Mouse (Mus musculus): ENCODE data around the gene Pcnx. TPM values are rescaled to one million over a fixed set of nuclear protein-coding genes. Genes with fewer than 3 reads are reported as not detected.

Pcnx gene
- total RNA-seq, 2 experiments from 2014 or later: 13.9 to 24.4 TPM

DNA sequence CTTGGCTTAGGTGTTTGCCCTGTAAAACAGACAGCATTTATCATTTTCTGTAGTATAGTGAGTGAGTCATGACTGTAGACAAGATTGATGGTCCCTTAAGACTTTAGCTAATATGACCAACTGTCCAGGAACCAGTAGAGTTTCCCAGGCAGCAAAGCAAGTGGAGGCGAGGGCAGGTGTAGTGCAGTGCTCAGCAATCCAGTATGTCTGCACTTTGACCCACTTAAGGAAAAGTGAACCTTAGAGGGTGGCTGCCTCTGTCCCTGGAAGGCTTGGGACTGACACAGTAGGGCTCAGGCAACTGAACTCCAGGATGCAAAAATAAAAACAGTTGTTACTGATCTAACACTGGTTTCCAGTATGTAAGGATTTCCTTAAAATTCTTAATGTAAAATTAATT, 32.1 kb downstream of the Pcnx start:
- ATAC-seq (replicated peaks; ENCODE audit: poor library complexity, severe bottlenecking): no peak

DNA sequence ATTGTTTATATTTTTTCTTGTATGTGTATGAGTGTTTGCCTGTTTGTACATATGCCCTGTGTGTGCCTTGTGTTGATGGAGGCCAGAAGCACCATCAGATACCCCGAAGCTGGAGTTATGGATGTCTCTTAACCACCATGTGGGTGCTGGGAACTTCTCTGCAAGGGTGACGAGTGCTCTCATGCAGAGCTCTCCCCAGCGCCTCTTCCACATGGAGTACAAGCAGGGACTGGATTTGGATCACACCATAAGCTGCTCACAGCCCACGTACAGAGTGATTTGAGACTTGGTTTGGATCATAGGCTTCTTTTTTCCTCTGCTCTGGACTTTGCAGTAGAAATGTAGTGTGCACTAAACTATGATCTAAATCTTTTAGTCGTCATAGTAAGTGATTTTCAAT, 34.5 kb downstream of the Pcnx start:
- ATAC-seq (replicated peaks; ENCODE audit: poor library complexity, severe bottlenecking): no peak

DNA sequence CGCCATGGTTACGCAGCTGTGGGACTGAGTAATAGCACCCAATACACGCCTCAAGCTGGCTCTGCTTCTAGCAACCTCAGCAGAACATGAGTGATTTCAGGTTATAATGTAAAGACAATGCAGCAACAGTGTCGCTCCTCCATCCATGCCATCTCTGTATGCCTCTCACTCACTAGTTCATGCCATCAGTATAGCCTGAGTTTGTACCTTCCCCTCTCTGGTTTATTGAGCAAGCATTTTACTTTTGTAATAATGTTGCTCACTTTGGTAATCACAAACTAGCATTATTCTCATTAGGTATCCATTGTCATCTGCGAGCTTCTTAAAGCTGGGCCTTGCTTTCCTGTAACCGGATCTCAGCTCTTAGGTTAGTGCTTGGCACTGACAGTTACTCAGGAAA, 36.2 kb downstream of the Pcnx start:
- peak; percentile 52 for ATAC-seq (replicated peaks; ENCODE audit: poor library complexity, severe bottlenecking)

DNA sequence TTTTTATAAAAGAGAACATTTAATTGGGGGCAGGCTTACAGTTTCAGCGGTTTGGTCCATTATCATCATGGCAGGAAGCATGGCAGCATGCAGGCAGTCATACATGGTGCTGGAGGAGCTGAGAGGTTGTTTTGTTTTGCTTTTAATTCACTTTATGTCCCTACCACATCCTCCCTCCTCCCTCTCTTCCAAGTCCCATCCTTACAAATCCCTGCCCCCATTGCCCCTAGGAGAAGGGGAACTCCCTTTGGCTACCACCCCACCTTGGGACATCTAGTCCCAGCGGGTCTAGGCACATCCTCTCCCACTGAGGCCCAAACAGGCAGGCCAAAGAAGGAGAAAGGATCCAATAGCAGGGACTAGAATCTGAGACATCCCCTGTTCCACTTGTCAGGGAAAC, 44.6 kb downstream of the Pcnx start:
- no peak for ATAC-seq (replicated peaks; ENCODE audit: poor library complexity, severe bottlenecking)

DNA sequence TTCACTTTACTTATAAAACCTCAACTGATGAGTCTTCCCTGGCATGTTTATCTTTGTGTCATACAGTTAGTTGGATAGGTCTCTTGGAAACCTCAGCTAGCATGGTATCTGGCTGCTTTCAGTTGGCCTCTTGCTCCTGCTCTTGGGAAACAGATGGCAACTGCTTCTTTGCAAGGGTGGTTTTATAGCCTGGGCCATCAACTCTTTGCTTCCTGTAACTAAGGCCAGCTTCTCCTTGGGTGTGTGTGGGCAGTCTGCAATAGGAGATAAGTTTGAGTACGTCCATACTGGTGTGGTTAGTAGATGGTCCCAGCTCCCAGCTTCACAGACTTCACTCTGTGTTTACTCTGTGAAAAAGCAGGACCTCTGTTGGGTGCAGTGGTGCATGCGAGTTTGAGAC, 46.0 kb downstream of the Pcnx start:
- peak; percentile 50 for ATAC-seq (replicated peaks; ENCODE audit: poor library complexity, severe bottlenecking)

DNA sequence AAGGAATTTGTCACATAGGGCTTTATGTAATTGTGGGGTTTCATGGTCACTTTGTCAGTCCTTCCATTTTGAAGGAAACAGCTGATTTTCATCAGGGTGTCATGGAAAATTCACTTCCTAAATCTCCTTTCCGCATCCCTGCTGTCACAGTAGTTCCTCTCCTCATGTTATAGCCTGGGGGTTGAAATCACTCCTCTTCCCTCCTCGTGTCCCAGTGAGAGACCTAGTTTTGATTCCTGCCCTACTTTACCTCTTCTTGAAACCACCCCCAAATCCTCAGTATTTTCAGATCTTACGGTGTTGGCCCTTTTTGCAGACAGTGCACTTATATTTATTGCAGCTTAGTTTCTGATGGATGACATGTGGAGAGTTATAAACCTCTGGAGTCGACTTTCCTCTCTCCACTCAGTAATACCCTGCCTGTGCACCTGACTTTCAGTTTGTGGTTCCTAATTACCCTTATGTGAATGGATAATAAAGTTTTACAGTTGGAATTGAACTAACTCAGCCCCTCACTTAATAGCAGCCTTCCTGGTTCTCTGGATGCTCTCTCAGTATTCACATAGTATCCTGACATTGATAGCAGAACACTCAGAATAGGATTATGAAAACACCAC, 48.0 kb downstream of the Pcnx start:
- ATAC-seq (replicated peaks; ENCODE audit: poor library complexity, severe bottlenecking): peak; percentile 26; the same call in 1 of the 2 replicates

DNA sequence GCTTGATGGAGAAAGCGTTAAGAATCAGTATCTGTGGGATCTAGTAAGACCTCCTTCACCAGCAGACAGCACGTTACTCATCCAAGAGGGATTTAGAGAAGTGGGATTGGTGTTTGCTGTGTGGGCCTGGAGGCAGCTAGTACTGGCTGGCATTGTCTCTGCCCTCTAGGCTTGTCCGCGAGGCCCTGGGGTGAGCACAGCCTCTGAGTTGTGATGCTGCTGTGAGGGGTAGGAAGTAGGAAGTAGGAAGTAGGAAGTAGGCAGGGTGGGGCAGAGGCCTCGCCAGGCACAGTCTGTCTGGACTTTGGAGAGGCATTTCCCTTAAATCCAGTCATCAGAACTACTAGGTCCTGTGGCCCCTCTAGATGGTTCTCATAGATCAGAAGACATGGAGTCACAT, 50.6 kb downstream of the Pcnx start:
- ATAC-seq (replicated peaks; ENCODE audit: poor library complexity, severe bottlenecking): peak; percentile 68

DNA sequence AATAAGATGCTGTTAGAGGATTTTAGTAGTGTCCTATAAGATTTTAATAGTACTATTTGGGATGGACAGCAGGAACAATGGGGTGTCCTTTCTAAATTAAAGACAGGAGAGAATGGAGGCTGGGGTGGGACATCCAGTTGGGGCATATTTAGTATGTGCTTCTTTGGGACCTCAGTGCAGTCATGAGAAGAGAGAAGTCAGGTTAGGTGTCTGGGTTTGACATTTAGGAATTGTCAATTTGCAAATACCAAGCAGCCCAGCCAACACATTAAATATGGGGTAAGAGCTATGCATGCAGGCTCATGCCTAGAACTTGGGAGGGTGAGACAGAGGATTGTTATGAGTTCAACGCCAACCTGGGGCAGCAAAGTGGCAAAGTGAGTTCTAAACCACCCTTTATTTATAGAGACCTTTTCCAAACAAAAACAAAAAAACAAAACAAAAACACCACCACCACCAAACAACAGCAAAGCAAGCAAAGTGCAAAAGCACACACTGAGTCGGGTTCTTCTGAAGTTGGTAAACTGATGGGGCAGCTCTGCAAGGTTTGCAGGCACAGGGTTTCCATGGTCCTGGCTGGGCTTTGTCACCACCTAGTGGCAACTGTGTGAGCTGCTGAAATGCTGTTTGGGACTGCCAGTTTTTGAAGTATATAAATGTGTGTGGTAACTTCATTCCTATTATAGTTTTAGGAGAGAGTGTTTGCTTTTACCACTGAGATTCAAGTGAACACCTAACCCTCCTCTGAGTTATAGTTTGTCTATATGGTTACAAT, 55.5 kb downstream of the Pcnx start:
- peak; percentile 92 for ATAC-seq (replicated peaks; ENCODE audit: poor library complexity, severe bottlenecking)

DNA sequence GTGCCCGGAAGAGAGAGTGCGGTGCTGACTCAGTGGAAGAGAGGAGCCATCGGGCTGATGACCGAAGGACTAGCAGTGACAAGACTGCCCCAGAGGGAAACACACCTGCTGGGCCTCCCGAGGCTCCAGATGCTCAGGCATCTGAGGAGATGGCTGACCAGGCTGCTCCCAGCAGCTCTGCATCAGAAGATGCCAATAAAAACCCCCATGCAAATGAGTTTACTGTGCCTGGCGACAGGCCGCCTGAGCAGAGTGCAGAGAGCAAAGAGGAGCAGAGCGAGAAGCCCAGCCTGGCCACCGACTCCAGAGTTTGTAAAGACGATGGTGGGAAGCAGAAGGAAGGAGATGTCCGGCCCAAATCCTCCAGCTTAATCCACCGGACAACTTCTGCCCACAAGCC, 58.5 kb downstream of the Pcnx start:
- ATAC-seq (replicated peaks; ENCODE audit: poor library complexity, severe bottlenecking): no peak

DNA sequence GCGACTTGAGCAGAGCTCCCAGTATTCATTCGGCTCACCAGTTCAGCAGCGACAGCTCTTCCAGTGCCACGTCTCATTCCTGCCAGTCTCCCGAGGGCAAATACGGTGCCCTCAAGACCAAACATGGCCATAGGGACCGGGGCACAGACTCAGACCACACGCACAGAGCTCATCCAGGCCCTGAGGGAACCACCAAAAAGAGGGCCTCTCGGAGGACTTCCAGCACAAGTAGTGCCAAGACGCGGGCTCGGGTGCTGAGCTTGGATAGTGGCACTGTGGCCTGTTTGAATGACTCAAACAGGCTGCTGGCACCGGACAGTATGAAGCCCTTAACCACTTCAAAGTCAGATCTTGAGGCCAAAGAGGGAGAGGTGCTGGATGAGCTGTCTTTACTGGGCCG, 59.1 kb downstream of the Pcnx start:
- ATAC-seq (replicated peaks; ENCODE audit: poor library complexity, severe bottlenecking): no peak

DNA sequence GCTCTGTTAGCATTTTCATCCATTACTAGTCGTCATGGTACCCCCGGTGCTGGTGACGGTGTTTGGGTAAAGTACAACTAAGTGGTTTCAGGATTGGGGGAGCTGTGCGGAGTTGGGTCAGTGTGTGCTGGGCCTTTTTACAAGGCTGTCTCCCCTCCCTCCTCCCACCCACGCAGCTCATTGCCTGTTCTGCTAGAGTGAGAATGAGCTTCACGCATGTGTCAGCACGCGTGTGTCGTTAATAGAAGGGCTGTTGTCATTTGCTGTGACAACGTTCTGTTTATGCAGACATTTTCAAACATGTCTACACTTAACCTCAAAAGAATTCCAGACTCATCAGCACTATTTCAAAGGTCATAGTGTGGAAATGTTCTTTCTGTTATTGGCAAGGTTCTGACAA, 60.2 kb downstream of the Pcnx start:
- ATAC-seq (replicated peaks; ENCODE audit: poor library complexity, severe bottlenecking): no peak

DNA sequence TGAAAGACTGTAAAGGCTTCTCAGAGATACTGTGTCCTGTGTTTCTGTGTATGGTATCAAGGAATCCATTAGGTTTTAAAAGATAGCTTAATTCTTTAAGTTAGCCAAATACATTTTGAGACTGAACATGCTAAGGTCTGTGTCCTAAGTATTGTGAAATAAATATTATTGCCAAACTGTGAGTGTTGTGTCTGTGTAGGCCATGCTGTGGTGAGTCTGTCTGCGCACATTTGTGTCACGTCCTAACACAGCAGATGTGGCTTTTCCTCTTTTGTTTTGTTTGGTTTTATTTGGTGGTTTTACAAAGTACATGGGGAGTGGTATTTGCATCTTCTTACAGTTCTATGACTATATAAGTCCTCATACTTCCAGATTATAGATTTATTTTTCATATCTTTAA, 60.8 kb downstream of the Pcnx start:
- peak; percentile 82 for ATAC-seq (replicated peaks; ENCODE audit: poor library complexity, severe bottlenecking)

DNA sequence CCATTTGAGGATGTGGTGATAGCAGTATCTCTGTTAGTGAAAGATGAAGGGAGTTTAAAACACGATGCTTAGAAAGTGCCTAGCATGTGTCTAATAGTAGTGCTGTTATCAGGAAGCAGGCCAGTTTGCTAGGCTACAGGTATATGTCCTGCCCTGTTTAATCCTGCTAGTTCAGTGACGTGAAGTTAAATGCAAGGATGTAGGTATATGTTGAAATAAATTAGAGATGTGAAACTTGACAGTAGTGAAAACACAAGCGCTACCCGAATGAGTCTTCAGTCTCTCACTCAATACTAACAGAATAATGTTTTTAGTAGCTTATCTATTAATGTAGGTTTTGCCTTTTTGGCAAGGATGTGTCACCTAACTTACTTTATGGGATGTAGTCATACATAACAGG, 62.0 kb downstream of the Pcnx start:
- peak; percentile 69 for ATAC-seq (replicated peaks; ENCODE audit: poor library complexity, severe bottlenecking)

DNA sequence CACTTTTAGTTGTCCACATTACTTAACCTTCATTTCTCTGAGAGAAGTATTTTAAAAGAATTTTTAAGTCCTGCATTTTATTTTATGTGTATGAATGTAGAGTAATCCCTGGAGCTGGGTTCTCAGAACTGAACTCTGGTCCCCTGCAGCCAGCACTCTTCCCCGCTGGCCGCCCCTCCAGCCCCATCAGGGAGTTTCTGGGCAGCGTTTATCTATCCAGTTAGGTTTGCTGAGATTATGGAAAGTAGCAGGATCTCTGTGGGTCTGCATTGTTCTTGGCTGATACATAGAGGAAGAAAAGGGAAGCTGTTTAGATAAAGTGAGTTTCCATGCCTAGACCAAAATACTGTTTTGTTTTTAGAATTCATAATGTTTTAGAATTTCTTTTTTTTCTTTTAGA, 63.0 kb downstream of the Pcnx start:
- ATAC-seq (replicated peaks; ENCODE audit: poor library complexity, severe bottlenecking): no peak

DNA sequence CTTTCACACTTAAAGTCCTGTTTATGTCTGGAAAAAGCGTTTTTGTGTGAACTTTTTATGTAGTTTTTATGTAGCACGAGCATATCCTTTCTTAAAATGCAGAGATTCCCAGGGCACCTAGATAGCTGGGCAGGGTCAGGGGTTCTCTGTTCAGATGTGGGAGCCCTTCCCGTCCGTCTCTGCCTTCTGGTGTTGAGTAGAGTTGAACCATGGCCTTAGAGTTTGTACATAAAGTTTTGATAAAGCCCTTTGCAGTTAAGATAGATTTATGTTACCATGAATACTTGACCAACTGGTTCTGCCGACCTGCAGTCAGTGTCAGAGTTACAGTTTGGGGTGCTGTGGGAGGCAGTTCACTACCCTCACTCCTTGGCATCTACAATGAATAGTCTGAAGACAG, 67.3 kb downstream of the Pcnx start:
- ATAC-seq (replicated peaks; ENCODE audit: poor library complexity, severe bottlenecking): no peak

DNA sequence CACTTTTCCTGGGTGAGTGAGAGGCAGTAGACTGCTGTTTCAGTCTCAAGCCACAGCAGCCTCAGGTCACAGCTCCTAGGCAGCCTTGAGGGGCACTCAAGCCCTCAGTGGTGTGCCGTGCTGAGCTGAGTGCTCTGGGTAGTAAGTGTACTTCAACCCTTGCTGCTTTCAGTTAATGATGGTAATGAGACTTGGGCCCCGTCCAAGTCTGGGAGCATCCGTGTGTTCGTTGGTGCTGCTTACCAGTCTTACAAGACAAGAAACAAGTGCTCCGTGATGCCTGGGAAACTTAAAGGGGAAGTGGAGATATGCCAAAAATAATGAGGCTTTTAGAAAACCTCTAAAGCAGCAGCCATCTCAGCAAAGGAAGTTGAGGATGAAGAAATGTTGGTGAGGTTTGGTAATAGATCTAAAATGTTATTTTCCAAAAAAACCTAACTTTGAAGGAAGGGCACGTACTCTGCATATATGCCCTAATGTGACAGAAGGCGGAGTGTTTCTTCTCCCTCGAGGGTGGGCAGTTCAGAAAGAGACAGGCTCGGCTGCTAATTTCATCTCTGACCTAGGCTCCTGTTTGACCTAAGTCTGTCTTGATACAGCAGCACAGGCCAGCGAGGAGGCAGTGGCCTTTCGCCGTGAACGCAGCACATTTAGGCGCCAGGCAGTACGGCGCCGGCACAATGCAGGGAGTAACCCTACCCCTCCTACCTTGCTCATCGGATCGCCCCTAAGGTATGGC, 68.0 kb downstream of the Pcnx start:
- ATAC-seq (replicated peaks; ENCODE audit: poor library complexity, severe bottlenecking): peak; percentile 86

DNA sequence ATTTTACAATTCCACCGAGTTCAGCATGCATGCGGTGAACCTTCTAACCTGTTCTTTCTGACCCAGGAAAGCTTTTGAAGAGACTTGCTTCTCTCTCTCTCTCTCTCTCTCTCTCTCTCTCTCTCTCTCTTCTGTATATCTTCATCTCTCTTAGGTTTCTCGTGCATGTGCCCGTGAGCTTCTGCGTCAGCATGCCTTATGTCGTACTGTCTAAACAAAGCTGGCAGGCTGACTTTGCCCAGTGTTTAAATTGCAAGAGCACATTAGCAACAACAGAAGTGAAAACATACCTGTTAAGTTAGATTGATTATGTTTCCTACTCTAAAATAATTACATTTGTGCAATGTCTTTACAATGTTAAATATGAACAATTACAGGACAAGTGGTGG, 68.6 kb downstream of the Pcnx start:
- ATAC-seq (replicated peaks; ENCODE audit: poor library complexity, severe bottlenecking): no peak

DNA sequence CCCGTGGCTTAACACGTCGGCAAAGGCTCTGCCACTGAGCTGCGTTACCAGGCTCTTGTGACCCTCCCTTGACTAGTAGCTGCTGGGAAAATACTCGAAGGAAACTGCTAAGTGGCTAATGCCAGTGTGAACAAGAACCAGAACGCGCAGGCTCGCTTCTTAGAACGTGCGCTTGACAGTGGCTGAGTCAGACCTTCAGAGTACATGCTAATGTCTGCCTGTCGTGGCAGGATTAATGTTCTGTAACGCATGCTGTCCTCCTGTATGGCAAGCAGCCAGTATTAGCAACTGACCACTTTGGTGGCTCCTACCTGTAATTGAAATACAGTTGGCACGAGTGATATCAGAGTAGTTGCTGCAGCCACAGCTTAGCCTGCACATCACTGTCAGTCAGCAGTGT, 72.2 kb downstream of the Pcnx start:
- no peak for ATAC-seq (replicated peaks; ENCODE audit: poor library complexity, severe bottlenecking)

DNA sequence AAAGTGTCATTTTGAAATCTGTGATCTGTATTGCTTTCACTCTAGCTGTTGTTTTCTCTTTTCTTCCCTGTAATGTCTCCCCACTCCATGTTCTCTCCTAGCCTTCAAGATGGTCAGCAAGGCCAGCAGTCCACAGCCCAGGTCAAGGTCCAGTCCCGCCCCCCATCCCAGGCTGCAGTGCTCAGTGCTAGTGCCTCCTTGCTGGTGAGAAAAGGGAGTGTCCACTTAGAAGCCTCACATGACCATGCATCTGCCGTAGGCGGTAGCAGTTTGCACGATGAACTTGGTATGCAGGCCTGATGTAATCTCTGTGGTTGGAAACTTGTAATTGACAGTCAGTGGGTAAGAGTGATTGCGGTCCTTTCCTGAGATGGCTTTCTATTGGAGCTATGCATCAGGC, 73.6 kb downstream of the Pcnx start:
- peak; percentile 91 for ATAC-seq (replicated peaks; ENCODE audit: poor library complexity, severe bottlenecking)

DNA sequence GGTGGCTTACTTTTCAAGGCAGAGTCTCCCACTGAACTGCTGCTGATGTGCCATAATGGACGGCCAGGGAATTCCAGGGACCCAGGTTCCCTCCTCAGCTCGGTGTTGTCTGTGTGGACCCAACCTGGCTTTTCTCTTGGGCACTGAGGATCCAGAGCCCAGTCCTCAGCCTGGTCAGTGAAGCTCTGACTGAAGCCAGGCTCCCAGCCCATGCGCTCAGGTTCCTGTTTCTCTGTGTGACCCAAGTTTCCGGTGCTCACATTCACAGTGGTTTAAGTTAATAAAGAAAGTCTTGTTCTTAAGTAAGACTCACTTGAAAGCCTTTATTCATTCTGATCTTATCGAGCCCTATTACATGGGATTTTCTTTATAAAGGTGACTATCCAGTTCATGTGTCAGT, 74.7 kb downstream of the Pcnx start:
- peak; percentile 77 for ATAC-seq (replicated peaks; ENCODE audit: poor library complexity, severe bottlenecking)

DNA sequence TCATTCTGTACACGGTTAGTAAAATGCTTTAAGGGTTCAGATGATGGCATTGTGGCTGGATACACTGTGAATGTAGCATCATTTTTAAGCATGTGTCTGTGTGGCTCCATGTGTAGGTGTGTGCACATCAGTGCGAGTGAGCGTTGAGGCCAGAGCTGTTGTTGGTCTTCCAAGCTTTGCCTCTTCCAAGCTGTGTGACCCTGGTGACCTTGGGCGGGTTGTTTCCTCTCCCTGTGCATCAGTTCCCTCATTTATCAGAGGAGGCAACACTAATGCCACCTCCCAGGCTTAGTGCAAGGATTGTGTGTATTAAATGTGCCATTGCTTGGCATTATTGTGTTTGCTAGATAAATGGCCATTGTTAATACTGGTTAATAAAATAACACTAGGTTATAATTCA, 76.2 kb downstream of the Pcnx start:
- ATAC-seq (replicated peaks; ENCODE audit: poor library complexity, severe bottlenecking): no peak

DNA sequence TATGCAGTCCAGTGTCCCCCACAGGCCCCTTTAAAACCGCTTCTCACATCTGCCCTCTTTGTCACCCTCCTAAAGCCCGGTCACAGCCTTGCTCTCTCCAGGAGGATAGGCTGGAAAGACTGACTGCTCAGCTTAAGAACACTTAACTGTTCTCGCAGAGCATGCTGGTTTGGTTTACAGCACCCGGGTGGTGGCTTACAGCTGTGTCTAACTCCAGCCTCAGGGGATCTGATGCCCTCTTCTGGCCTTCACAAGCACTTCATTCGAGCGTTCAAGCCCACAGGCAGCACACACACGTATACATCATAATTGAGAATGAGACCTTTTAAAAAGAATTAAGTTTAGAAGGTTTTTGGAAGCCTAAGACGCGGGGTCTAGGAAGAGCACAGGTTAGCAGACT, 81.4 kb downstream of the Pcnx start:
- no peak for ATAC-seq (replicated peaks; ENCODE audit: poor library complexity, severe bottlenecking)
